Mouse (Mus musculus): Measurements from ENCODE around the gene Pkm. TPM values are rescaled to one million over a fixed set of nuclear protein-coding genes. Genes with fewer than 3 reads are reported as not detected.

Pkm gene
- polyA plus RNA-seq, 1 experiment from 2014 or later, result 1,075 TPM

DNA sequence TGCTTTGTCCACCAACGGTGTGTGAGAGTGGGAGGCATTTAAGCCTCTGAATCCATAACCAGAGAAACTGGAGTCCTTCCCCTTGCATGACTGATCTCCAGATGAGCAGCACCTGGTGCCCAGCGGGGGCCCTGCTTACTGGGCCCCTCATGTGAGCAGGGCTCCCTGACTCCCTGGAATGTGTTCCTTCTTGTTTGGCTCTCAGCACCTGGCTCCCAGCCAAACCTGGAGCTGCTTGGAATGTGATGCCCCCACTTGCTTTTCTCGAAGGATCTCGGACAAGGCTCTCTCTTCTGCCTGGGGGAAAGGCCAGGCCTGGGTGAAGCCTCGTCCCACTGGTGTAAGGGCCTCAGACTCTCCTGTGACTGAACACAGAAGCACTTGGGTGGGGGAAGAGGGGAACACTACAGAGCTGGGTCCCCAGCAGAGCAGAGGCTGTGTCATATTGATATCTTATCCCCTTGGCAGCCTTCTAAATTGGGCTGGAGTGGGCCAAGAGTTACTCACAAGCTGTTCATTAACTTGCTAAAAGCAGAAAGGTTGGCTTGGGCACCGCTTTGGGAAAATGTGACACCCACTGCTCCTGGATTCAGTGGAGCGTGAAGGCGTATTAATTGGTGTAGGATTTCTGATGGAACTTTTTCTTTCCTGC, 67.7 kb downstream of the Pkm start:
- H3K4me2 ChIP-seq, result no peak overlapping the region
- no peaks in the 10 kb centered on the region for H3K27me3 ChIP-seq (replicated peaks)
- H3K9me3 ChIP-seq, result no peaks in the 10 kb centered on the region
- 65% methylated on average over 8 of the region's 8 CpGs for WGBS
- H3K4me3 ChIP-seq, result no peak overlapping the region
- 0 out of 2 replicates have a peak, but pooled peaks have one; percentile 37 for ATAC-seq (replicated peaks)
- H3K9ac ChIP-seq, result no peak overlapping the region
- H3K36me3 ChIP-seq (replicated peaks), result no peaks in the 10 kb centered on the region
- H3K27ac ChIP-seq, result no peak overlapping the region
- peaks cover 4% of the 10 kb centered on the region for H3K4me1 ChIP-seq

GRCm38 (mm10) chr9:59725515-59725914, 69.3 kb downstream of the Pkm start:
- no peaks in the 10 kb centered on the region for H3K9me3 ChIP-seq
- no peak overlapping the region for H3K27ac ChIP-seq
- no peak for ATAC-seq (replicated peaks)
- no peak overlapping the region for H3K4me2 ChIP-seq
- H3K9ac ChIP-seq, result no peak overlapping the region
- peaks cover 4% of the 10 kb centered on the region for H3K4me1 ChIP-seq
- H3K27me3 ChIP-seq (replicated peaks), result no peaks in the 10 kb centered on the region
- H3K4me3 ChIP-seq, result no peak overlapping the region
- H3K36me3 ChIP-seq (replicated peaks), result no peaks in the 10 kb centered on the region
- WGBS, result 89% methylated on average over 10 of the region's 10 CpGs

DNA sequence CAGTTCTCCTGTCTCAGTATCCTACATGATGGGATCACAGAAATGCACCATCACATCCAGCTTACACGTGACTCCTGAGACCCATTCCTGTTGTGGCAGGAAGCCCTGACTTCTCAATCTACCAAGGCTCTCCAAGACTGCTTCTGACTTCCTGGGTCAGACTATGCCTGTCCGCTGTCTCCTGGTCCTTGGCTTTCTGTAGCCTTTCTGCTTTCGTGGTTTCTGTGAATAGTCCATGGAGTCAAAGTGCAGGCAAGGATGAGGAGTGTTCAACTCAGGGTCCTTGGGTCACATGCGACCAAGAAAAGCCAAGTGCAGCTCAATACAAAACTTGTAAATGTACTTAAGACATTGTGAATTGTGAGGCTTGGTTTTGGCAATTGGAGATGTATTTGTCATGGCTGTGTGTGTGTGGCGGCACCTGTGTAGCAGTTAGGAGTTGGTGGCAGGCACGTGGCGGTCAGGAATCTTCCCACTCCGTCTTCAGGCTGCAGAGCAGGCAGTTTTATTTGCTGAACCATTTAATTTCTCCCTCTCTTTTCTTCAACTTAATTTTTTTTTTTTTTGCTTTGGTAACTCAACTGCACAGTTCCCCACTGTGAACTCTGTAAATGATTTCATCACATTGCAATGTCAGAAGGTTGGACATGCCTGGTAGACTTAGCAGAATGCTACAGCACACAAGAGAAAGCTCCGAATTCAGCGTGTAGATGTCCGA, 71.6 kb downstream of the Pkm start:
- no peak overlapping the region for H3K27ac ChIP-seq
- H3K36me3 ChIP-seq (replicated peaks), result no peaks in the 10 kb centered on the region
- peaks cover 4% of the 10 kb centered on the region for H3K4me1 ChIP-seq
- H3K9ac ChIP-seq, result no peak overlapping the region
- H3K4me2 ChIP-seq, result no peak overlapping the region
- ATAC-seq (replicated peaks), result no peak
- no peak overlapping the region for H3K4me3 ChIP-seq
- no peaks in the 10 kb centered on the region for H3K27me3 ChIP-seq (replicated peaks)
- 82% methylated on average over 11 of the region's 11 CpGs for WGBS
- no peaks in the 10 kb centered on the region for H3K9me3 ChIP-seq

Other genes starting within 250 kb of the Pkm start
- 17.4 and 20.8 TPM in 2 replicates for gene Arih1, start 169.8 kb upstream of the Pkm start, polyA plus RNA-seq (2015; fragmentation: Nextera tagmentation; extraction: Ambion mirVana)
- gene Hexa, start 116.8 kb upstream of the Pkm start, polyA plus RNA-seq (2015; fragmentation: Nextera tagmentation; extraction: Ambion mirVana), result 61.2 and 67.6 TPM in 2 replicates
- gene Tmem202, start 116.5 kb upstream of the Pkm start, polyA plus RNA-seq (2015; fragmentation: Nextera tagmentation; extraction: Ambion mirVana), result 0.42 and 0.67 TPM in 2 replicates
- gene Celf6, start 78.5 kb upstream of the Pkm start, polyA plus RNA-seq (2015; fragmentation: Nextera tagmentation; extraction: Ambion mirVana), result 58.0 and 61.8 TPM in 2 replicates
- 228 and 229 TPM in 2 replicates for gene Parp6, start 39.1 kb upstream of the Pkm start, polyA plus RNA-seq (2015; fragmentation: Nextera tagmentation; extraction: Ambion mirVana)
- gene Gramd2, start 23.8 kb downstream of the Pkm start, polyA plus RNA-seq (2015; fragmentation: Nextera tagmentation; extraction: Ambion mirVana), result 4.4 and 4.6 TPM in 2 replicates
- 11.1 and 14.0 TPM in 2 replicates for gene Senp8, start 94.3 kb downstream of the Pkm start, polyA plus RNA-seq (2015; fragmentation: Nextera tagmentation; extraction: Ambion mirVana)
- gene Myo9a, start 94.5 kb downstream of the Pkm start, polyA plus RNA-seq (2015; fragmentation: Nextera tagmentation; extraction: Ambion mirVana), result 28.1 and 28.2 TPM in 2 replicates